Mouse (Mus musculus) heart, postnatal 0 days (tissue): ENCODE results near the gene Klf13. TPM values are rescaled to one million over a fixed set of nuclear protein-coding genes. Genes with fewer than 3 reads are reported as not detected.

Experiments used
- ATAC-seq: fragments of 200-750 bp; cut with Nextera tagmentation; 2 replicates; pipeline ENCODE4 v1.8.0; 2017; ENCODE audit warnings: low read depth, moderate number of reproducible peaks, moderate library complexity; ENCODE audit not compliant: insufficient read depth
- DNase-seq: peaks from one replicate; pipeline ENCODE4 v3.0.0-alpha.2; 2016; ENCODE audit warnings: low spot score
- H3K27ac ChIP-seq: fragments of 300-500 bp; sonication (generic); 2 replicates; pipeline ENCODE4 v1.5.1; 2014; ENCODE audit warnings: low read depth, mild to moderate bottlenecking
- H3K27me3 ChIP-seq: fragments of 300-500 bp; sonication (generic); 2 replicates; pipeline ENCODE4 v1.6.1; 2014; ENCODE audit warnings: low read length, mixed read lengths; ENCODE audit not compliant: control insufficient read depth, insufficient read depth
- H3K36me3 ChIP-seq: fragments of 300-500 bp; sonication (generic); replicated peaks from 2 replicates; pipeline ENCODE4 v1.6.1; 2014; ENCODE audit warnings: low read length, mixed read lengths; ENCODE audit not compliant: control insufficient read depth, insufficient read depth
- H3K4me1 ChIP-seq: fragments of 300-500 bp; sonication (generic); 2 replicates; pipeline ENCODE4 v1.6.1; 2014; ENCODE audit warnings: antibody characterized with exemption; ENCODE audit not compliant: control insufficient read depth, insufficient read depth
- H3K4me2 ChIP-seq: fragments of 300-500 bp; sonication (generic); 2 replicates; pipeline ENCODE4 v1.6.1; 2014; ENCODE audit warnings: low read depth, mild to moderate bottlenecking, low read length, moderate library complexity
- H3K4me3 ChIP-seq: fragments of 300-500 bp; sonication (generic); 2 replicates; pipeline ENCODE4 v1.5.1; 2014; ENCODE audit warnings: low read depth, low read length
- H3K9ac ChIP-seq: fragments of 300-500 bp; sonication (generic); replicated peaks from 2 replicates; pipeline ENCODE4 v1.6.1; 2014; ENCODE audit warnings: low read depth, low read length, mixed read lengths
- H3K9me3 ChIP-seq: fragments of 300-500 bp; sonication (generic); replicated peaks from 2 replicates; pipeline ENCODE4 v1.6.1; 2016; ENCODE audit warnings: low read length; ENCODE audit not compliant: control insufficient read depth
- CTCF ChIP-seq: IDR thresholded peaks from 2 replicates; pipeline ENCODE4 v1.5.1; 2016; ENCODE audit warnings: antibody characterized with exemption, control low read depth, low read depth
- EP300 ChIP-seq: IDR thresholded peaks from 2 replicates; pipeline ENCODE4 v1.6.1; 2016; ENCODE audit warnings: antibody characterized with exemption, low read depth
- WGBS: fragments of 180-500 bp; shearing (Covaris S2); extraction: QIAGEN DNeasy Blood & Tissue Kit; methylation state at CpG from one replicate; pipeline ENCODE4 v1.1.7; 2014; 5-methylcytosine and 5-hydroxymethylcytosine counted together
- polyA plus RNA-seq: library from polyadenylated mRNA; unstranded; fragments of >200 nt; fragmentation: Nextera tagmentation; extraction: Ambion mirVana; gene quantifications from 2 replicates; pipeline ENCODE4 v1.2.1, GENCODE M21; 2015
- total RNA-seq: library from RNA; depleted of rRNA; stranded (reverse); fragments of >200 nt; gene quantifications from 2 replicates; pipeline ENCODE4 v1.2.3, GENCODE M21; 2014; ENCODE audit warnings: low replicate concordance

The Klf13 gene
- total and polyA plus RNA-seq, 2 experiments from 2014 or later: 26.5 to 47.4 TPM

DNA sequence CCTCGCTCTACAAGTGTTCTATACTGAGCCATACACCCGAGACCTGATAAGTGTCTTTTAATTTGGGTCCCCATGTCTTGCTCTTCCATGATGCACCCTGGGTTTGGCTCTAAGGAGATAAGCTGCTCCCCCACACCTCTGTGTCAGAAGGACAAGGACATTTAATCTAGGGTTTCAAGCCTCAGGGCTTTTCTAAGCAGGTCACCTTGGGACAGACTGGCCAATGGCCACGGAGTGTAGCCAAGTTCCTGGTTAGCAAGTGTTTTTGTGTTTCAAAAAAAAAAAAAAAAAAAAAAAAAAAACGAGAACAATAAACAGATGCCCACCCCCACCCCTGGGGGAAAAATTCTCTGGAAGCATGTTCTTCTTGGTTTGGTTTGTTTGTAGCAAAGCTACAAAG, 9.6 kb downstream of the Klf13 start:
- TF ChIP-seq CTCF (no peak), EP300 (peak; percentile 31; the same call in 1 of the 2 replicates)
- H3K4me2 ChIP-seq: no peak overlapping the region
- H3K4me1 ChIP-seq: peaks cover 66% of the 10 kb centered on the region
- ATAC-seq (peak; percentile 50), DNase-seq (no peak)
- H3K27ac ChIP-seq: peak overlapping the region; percentile 66
- H3K27me3 ChIP-seq: no peaks in the 10 kb centered on the region
- 0 out of 2 replicates have a peak, but pooled peaks cover 3% of the 10 kb centered on the region for H3K36me3 ChIP-seq
- H3K9ac ChIP-seq: no peak overlapping the region
- H3K4me3 ChIP-seq: no peak overlapping the region
- WGBS: 52% methylated on average over 4 of the region's 4 CpGs
- H3K9me3 ChIP-seq: no peaks in the 10 kb centered on the region

DNA sequence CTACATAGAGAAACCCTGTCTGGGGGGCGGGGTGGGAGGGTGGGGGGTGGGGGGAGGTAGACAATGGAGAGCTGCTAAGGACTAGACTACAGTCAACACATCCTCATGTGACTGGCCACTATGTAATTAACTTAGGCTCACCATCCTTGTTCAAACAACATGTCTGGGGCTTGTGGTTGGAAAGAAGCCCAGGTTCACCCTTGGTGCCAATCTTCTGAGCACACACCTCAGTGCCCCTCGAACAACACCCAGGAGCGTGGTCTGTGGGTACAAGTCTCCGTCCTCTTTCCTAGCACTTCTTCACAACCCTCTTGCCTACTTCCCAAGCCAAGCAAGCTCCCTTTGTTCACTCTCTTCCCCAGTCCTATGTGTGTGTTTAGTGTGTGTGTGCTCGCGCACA, 11.6 kb downstream of the Klf13 start:
- no peaks in the 10 kb centered on the region for H3K36me3 ChIP-seq
- peaks cover 65% of the 10 kb centered on the region for H3K4me1 ChIP-seq
- no peak overlapping the region for H3K27ac ChIP-seq
- no peak for TF ChIP-seq CTCF
- TF ChIP-seq EP300: no peak
- 90% methylated on average over 6 of the region's 6 CpGs for WGBS
- no peak overlapping the region for H3K9ac ChIP-seq
- H3K27me3 ChIP-seq: no peaks in the 10 kb centered on the region
- no peaks in the 10 kb centered on the region for H3K9me3 ChIP-seq
- ATAC-seq (no peak), DNase-seq (no peak)
- no peak overlapping the region for H3K4me2 ChIP-seq
- H3K4me3 ChIP-seq: no peak overlapping the region

DNA sequence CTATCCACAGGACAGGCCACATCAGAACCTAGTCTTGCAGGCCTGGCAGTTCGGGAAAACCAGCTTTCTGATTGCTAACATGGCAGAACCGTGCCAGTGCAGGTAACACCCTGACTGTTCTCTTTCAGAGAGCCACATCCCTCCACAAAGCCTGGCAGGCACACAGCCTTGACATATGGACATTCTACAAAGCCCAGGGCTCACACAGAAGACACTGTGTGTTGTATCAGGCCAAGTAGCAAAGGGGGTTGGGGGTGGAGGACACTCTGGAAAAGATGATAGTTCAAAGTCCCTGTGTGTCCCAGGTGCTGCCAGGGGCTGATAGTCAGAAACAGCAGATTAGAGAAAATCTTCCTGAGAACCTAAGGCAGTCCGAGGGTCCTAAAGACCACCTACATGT, 12.2 kb downstream of the Klf13 start:
- Histone ChIP-seq H3K9ac (no peak overlapping the region), H3K27me3 (no peaks in the 10 kb centered on the region), H3K4me3 (no peak overlapping the region), H3K9me3 (no peaks in the 10 kb centered on the region), H3K36me3 (no peaks in the 10 kb centered on the region), H3K4me1 (peaks cover 70% of the 10 kb centered on the region), H3K27ac (peak overlapping the region; percentile 71), H3K4me2 (no peak overlapping the region)
- ATAC-seq (no peak), DNase-seq (no peak)
- TF ChIP-seq CTCF (no peak), EP300 (no peak)
- 72% methylated on average over 3 of the region's 3 CpGs for WGBS

DNA sequence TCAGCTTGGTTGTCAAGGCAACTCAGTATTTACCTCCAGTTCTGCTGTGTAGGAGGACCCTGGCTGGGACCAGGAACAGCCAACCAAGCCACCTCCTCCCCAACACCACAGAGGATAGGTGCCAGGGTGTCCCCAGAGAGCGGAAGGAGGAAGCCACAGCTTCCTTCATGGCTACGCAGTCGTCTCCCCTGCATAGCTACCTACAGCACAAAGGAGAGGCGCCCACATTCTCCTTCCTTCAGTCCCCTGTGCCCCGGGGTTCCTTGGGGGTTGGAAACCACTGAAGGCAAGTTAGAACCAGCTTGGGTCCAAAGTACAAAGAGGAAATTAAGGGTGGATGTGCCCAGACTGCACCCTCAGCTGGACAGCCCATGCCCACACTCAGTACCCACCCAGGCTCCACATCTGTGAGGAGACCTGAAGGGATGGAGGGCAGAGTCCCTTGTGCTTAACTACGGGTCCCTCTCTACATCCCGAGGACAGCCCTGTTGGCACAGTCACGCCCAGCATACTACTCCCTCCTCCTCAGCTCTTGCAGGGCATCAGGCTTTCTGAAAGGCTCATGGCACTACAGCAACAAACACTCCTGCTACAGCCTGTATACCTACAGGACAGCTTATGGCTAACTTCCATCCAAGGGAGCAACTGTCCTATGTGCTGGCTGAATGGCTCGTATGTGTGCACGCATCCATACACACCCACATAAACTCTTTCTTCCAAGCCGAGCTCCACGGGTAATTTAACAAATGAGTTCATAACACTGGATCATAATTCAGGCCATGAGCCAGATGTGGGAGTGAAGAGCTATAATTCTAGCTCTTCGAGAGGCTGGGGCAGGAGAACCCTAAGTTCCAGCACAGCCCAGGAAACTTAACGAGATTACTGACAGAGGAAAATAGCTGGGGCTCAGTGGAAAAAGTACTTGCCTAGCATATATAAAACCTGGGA, 13.0 kb downstream of the Klf13 start:
- Histone ChIP-seq H3K27ac (peak overlapping the region; percentile 71), H3K27me3 (no peaks in the 10 kb centered on the region), H3K36me3 (no peaks in the 10 kb centered on the region), H3K4me1 (peaks cover 72% of the 10 kb centered on the region), H3K9me3 (no peaks in the 10 kb centered on the region), H3K4me2 (peak overlapping the region; percentile 50; the same call in 1 of the 2 replicates), H3K9ac (no peak overlapping the region), H3K4me3 (no peak overlapping the region)
- TF ChIP-seq CTCF (no peak), EP300 (no peak)
- DNase-seq (peak; percentile 63), ATAC-seq (peak; percentile 44)
- 56% methylated on average over 14 of the region's 14 CpGs for WGBS

DNA sequence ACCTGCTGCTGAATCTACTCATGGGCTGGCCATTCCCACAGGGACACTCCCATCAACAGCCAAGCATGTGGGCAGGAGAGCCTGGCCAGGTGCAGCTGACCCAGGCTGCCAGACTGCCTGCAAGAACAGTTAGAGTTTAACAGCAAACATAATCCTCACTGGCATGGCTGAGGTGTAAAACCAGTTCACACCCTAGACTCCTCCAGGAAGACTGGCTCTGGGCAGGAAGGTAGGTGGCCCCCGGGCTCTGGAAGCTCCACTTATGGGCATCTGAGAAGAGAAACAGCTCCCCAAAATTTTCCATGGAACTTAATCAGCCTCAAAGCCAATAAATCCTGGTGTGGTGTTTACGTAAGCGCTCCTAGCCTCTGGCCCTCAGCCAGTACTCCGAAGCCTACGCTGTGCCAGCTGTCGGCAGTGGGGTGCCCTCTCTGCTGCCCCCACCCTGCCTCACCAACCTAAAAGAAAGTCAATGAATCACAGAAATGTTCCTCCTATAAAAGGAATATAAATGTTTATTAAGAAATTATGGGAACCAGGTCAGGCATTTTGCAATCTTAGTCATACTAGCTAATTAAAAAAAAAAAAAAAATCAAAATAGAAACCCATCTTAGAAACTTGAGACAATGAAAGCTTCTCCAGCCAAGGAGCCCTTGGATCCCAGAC, 13.8 kb downstream of the Klf13 start:
- TF ChIP-seq CTCF (no peak), EP300 (no peak)
- no peaks in the 10 kb centered on the region for H3K36me3 ChIP-seq
- no peaks in the 10 kb centered on the region for H3K27me3 ChIP-seq
- no peaks in the 10 kb centered on the region for H3K9me3 ChIP-seq
- peak overlapping the region; percentile 50 for H3K4me2 ChIP-seq
- ATAC-seq (peak; percentile 47; the same call in 1 of the 2 replicates), DNase-seq (no peak)
- peaks cover 76% of the 10 kb centered on the region for H3K4me1 ChIP-seq
- H3K27ac ChIP-seq: peak overlapping the region; percentile 83
- WGBS: 22% methylated on average over 6 of the region's 6 CpGs
- H3K9ac ChIP-seq: peak overlapping the region; percentile 26; the same call in 1 of the 2 replicates
- peak overlapping the region; percentile 13; the same call in 1 of the 2 replicates for H3K4me3 ChIP-seq
